Mouse (Mus musculus) kidney, postnatal 36 days (tissue): ENCODE results near the gene Dnase1l3.

Experiments
- DNase-seq, 2 experiments: peaks; one replicate each; pipeline ENCODE4 v3.0.0; 2021 to 2022; ENCODE audit warnings: mixed read lengths in 2 of 2

Dnase1l3 gene

GRCm38 (mm10) chr14:7932151-7932550 lies 62.2 kb downstream of the Dnase1l3 start:
- DNase-seq: no peak

- DNase-seq: no peak
Observed at GRCm38 (mm10) chr14:7929029-7929428, 65.3 kb downstream of the Dnase1l3 start.

GRCm38 (mm10) chr14:7928362-7928761 lies 66.0 kb downstream of the Dnase1l3 start:
- no peak for DNase-seq

GRCm38 (mm10) chr14:7923635-7924034 lies 70.7 kb downstream of the Dnase1l3 start:
- no peak for DNase-seq

GRCm38 (mm10) chr14:7921459-7921858 lies 72.9 kb downstream of the Dnase1l3 start:
- DNase-seq: no peak

- DNase-seq: no peak
Observed at GRCm38 (mm10) chr14:7919921-7920320, 74.5 kb downstream of the Dnase1l3 start.

- DNase-seq: no peak
Observed at GRCm38 (mm10) chr14:7919309-7919708, 75.1 kb downstream of the Dnase1l3 start.

GRCm38 (mm10) chr14:7918150-7918991 lies 76.0 kb downstream of the Dnase1l3 start:
- DNase-seq: no peak
